Mouse (Mus musculus) gastrocnemius, postnatal 14 days (tissue): ENCODE data around the gene Tbc1d2b. TPM values are rescaled to one million over a fixed set of nuclear protein-coding genes. Genes with fewer than 3 reads are reported as not detected.

ENCODE experiments used
- DNase-seq: peaks from one replicate; pipeline ENCODE4 v3.0.0; 2021; ENCODE audit warnings: mixed read lengths
- intact Hi-C: fragments of 180-260 bp; cut with DNase I; formaldehyde crosslinking; loops from one replicate; pipeline ENCODE4 v1.15.1; 2025; ENCODE audit warnings: low total_unique reads
- total RNA-seq, 2 experiments: library from RNA; stranded (reverse); gene quantifications; 2 replicates each; pipeline ENCODE4 v1.2.3; 2021

The Tbc1d2b gene
- total RNA-seq, 2 experiments from 2014 or later: 11.3 to 13.4 TPM

DNA sequence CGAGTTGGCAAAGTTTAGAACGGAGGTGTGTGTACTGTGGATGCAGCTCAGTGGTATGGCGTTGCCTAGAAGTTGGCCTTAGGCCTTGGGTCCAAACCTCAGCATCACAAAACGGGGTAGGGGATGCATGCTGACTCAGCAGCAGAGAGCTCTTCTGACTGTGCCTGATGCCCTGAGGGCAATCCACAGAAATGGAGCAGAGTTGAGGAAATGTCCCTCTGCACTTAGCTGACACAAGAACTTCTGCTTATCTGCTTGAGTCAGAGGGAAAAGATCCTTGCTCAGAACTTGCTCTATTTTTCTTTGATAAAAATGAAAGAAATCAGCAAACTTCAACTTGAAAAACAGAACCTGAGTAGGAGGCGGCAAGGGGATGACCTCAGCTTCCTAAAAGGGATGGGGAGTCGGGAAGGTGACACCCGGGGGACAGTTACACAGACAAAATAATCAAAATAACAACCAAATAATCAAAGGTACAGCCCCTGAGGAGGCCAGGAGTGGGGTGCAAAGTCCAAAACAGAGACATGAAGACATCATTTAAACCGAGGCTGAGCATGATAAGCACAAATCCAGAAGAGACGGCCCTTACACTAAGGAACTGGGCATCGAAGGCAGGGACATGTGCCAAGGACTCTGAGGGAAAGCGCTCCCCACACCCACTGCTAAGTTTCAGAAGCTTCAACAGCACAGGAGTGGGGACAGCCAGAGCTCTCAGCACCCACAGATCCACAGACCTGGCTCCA lies 54.2 kb downstream of the Tbc1d2b start:
- intact Hi-C loops: loop anchor here (10.0 kb wide), 1 partner anchor 98 kb away; no protein-coding TSS in a partner anchor
- no peak for DNase-seq

DNA sequence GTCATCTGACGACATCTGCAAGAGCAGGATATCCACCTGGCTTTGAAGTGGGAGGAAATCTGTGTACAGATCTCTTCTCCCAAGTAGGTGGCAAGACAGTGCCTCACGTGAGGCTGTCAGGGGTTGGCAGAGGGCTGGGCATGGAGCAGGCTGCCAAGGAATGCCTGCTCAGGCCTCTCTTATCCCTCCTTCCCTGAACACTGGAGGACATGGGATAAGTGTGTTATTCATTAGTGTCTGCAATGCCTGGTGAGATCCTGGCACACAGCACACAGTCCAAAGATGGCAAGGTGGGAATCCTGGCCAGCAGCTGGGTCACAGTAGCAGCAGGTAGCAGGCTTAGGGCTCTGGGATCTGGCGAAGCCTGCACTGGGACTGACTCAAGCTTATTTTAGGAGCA lies 57.5 kb downstream of the Tbc1d2b start:
- no peak for DNase-seq
- intact Hi-C loops: loop anchor here (10.0 kb wide), 1 partner anchor 102 kb away; no protein-coding TSS in a partner anchor

DNA sequence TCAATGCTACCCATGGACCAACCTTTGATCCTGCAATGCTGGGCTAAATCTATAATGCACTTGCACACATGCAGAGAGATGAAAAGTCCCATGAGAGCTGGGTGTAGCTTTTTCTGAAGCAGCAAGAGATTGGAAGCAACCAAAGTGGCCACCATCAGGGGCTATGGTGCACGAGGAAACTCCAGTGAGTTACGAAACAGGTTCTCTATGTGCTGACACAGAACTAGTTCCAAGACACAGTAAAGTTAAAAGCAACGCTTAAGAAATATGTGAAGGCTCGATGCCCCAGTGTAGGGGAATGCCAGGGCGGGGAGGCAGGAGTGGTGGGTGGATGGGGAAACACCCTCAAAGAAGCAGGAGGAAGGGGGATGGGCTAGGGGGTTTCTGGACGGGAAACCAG lies 61.9 kb downstream of the Tbc1d2b start:
- DNase-seq: no peak
- intact Hi-C loops: no loop called here

DNA sequence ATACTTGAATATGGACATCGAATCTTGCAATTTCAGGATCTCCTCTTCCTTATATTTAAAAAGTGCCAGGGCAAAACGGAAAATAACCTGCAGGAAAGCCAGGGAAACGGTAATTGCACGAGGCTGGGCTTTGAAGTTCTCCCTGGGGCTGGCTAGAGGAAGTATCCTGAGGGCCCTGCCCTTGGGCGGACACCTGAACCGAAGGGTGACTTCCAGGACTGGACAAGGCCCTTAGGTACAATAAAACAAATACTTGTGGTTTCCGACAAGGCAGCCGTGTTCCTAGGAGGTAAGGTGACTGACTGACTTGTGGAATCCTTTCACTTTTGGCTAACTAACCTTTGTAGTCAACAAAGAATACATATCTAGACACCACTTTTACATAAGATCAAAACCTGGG lies 62.8 kb downstream of the Tbc1d2b start:
- DNase-seq: no peak
- intact Hi-C loops: loop anchor here (2.0 kb wide), 1 partner anchor 239 kb away; no protein-coding TSS in a partner anchor

DNA sequence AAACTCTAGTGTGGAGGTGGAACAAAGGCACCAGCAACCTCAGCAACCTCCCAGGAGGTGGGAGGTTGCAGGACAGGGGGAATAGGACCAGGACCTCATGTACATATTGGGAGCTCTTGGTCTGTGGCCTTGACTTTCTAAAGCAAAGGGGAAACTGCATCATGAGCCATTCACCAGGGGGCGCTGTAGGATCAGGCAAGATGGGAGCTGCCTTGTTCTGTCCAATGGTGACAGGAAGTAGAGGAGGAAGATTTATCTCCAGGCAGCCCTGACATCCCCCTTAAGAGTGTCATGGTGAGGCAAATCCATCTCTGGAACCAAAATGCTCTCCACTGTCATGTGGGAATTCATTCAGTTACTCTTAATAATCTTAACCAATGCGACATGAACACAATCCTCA lies 64.1 kb downstream of the Tbc1d2b start:
- DNase-seq: peak; percentile 85
- intact Hi-C loops: loop anchor here (2.0 kb wide), 1 partner anchor 240 kb away; no protein-coding TSS in a partner anchor

DNA sequence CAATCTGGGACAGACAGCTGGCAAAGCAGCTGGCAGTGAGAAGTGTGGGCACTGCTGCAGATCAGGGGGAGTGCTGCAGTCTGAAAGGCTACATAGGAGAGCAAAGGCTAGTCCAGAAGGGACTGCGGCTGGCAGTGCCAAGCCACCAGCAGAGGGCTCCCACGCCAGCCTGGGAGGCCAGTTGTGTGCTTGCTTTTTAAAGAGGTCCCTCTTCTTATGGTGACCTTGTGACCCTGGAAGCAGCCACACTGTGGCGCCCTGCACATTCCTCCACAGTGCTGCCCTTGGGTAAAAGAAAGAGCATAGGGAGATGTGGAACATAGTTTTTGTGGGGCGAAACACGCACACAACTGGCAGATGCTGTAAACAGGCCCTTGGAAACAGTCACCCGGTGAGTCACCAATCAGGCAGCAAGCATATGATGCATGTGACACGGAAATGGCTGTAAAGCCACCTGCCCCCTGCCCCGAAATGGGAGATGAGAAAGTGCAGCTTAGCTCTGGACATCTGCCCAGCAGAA lies 66.1 kb downstream of the Tbc1d2b start:
- intact Hi-C loops: no loop called here
- DNase-seq: no peak

DNA sequence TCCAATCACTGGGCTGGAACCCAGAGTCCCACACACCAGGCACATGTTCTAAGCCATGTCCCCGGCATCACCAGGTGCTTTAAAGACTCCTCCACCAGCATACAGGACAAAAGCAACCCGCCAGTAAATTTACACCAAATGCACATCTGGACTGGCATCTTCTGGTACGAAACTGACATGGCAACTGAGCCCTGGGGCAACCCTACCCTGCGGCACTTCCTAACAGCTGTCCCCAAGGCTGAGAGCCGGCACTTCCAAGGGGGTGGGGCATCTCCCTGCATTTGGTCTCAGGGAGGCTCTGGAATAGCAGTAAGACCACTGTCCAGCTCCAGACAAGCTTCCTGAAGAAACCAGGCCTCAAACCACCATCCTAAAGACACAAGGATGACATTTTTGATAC lies 67.4 kb downstream of the Tbc1d2b start:
- intact Hi-C loops: no loop called here
- no peak for DNase-seq

DNA sequence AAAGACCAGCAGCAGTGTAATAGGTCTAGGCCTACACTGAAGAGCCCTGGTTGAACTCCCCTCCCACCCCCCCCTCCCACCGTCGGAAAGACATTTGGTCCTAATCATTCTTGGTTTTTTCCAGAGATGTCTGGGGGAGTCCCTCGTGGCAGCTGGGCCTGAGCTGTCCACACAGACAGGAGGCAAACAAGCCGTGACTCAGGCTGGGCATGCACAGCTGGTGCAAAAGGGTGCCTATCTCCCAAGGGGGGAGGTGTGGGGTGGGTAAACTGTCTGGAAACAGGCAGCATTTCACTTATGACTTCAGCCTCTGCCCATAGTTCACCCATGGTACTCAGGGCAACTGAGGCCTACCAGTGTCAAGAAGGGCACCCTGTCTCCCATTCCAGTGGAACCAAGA lies 69.1 kb downstream of the Tbc1d2b start:
- intact Hi-C loops: no loop called here
- DNase-seq: no peak

DNA sequence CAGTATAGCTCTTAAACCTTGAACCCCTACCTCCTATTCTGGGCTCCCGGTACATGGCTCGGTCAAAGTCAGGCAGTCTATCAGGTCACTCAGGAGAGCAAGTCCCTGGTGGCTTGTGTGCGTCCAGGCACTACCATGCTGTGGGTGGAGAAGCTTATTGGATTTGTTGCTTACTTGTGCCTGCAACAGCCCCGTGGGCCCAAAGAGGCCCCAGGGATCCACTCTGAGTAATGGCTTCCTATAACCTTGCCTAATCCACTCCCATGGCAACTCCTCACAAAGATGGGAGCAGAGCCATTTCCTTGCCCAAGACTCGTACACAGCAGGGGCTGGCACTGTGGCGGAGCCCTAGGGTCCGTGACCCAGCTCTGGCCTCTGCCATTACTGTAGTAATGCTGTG lies 69.5 kb downstream of the Tbc1d2b start:
- intact Hi-C loops: no loop called here
- DNase-seq: no peak

DNA sequence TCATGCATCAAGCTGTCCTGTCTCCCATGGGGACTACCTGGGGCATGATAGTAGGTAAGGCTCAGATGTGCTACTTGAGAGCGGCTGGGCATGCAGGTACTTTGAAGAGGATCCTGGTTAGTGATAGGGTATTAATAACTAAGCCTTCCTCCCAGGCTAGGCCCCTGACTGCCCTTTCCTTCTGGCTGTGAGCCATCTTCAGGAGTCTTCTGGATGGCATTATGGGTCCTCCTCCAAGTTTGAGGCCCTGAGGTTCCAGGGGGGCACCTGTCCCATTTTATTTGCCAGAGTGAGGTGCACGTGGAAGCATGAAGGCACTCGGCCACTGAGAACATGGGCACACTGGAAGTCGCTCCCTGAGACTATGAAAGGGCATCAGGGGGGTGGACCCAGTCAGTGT lies 70.1 kb downstream of the Tbc1d2b start:
- intact Hi-C loops: no loop called here
- no peak for DNase-seq

DNA sequence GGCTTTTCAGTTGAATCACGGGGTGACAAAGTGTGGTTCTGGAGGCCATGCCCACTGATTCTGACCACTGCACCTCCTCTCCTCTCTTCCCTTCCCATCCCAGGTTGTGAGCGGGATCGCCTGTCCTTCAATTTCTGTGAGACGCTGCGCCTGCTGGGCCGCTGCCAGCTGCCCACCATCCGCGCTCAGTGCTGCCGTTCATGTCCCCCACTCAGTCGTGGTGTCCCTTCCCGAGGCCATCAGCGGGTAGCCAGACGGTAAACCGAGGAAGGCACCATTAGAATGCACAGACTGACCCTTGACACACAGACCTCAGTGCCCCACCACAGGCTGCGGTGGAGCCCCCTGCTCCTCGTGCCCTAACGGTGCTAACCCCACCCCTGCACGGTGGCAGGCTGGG lies 71.0 kb downstream of the Tbc1d2b start:
- DNase-seq: no peak
- intact Hi-C loops: no loop called here

DNA sequence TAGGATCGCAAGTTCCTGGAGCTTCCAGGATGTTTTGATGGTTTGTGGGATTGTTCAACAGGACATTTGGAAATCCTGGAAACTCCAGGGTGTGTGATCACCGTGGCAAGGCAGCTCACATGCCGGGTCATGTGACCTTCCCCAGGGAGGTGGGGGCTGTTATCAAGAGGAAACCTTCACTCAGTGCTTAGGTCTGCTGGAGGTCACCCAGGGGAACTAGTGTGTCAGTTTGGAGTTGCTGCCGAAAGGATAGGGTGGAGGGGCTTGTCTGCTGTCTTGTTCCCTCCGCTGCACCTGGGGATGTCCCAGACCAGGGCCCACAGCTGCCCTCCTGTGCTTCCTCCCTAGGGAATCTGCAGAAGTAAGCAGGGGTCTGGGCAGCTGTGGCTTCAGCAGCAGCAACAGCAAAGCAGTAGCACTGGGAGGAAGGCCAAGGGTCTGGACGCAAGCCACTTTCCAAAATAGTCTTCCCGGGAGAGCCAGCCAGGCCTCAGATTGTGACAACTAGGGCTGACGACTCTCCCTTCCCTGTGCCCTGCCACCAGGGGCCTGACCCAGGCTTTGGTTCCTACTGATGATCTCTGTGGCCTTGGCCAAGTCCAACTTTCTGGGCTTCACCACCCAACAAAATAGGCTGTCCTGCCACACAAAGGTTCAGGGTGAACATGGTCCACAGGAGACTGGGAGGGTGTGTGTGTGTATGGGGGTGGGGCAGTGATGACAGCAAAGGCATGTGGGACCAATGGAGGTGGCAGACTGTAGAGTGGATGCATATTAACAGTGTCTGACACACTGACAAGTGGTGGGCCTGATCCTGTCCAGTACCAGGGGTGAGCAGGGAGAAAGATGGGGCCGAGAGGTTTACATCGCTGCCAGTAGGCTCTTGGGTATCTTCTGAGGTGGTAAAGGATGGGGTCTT lies 71.8 kb downstream of the Tbc1d2b start:
- DNase-seq: peak; percentile 83
- intact Hi-C loops: no loop called here

DNA sequence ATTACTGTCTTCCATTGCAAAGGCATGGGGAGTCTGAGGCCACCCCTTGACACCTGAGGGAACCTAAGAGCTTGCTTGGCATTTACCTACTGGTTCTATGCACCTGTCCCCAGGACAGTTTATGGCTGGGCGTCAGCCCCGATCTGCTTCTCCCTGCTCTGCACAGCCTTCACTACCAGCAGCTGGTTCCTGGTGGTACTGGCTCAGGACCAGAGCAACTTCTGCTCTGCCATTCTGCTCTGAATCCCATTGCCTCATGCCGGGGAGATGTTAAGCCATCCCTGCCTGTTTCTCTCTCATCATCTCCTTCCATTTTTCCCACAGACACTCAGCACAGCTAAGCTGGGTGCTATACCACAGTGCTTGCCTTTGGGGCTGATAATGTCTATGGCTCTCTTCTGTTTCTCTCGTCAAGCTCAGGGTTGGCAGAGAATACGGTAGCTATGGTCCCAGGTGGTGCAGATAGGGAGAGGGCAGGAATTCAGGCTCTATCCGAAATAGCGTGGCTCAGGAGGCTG lies 72.7 kb downstream of the Tbc1d2b start:
- DNase-seq: no peak
- intact Hi-C loops: no loop called here

DNA sequence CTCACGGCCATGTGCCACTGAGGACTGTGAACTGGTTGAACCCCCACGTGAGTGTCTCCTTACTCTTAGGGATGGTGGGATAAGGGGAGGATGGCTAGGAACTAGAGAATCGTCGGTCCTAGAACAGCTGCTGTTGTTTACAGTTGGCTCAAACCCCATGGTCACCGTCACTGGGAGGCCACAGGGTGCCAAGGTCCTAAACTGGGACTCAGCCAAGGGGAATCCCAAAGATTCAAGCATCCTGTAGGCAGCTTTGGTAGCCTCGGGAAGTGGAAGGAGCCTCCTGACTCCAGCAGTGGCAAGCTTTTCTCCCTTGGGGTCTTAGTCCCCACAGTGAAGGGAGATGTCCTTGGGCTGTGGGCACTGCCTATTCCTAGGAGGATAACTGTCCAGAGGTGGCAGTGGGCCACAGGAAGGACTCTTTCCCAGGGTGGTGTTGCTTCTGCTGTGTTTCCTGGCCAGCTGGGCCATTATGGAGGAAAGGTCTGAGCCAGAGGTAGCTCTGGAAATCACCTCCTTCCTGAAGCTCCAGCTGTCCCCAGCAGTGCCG lies 73.4 kb downstream of the Tbc1d2b start:
- intact Hi-C loops: no loop called here
- no peak for DNase-seq

DNA sequence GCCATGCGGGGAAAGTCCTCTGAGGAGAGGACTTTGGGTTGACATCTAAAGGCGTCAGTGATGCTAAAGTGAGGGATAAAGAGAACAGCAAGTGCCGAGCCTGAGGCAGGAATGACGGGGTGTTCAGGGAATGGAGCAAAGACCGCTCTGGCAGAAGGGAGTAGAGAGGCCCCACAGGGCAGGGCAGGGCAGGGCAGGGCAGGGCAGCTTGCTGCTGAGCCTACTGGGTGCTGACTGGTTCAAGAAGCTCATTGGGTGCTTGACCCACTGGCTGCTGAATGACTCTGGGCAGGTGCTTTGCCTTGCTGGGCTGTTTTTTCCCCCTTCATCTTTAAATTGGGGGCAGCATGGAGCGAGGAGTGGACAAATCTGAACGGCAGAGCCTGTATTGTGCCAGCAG lies 74.3 kb downstream of the Tbc1d2b start:
- intact Hi-C loops: no loop called here

DNA sequence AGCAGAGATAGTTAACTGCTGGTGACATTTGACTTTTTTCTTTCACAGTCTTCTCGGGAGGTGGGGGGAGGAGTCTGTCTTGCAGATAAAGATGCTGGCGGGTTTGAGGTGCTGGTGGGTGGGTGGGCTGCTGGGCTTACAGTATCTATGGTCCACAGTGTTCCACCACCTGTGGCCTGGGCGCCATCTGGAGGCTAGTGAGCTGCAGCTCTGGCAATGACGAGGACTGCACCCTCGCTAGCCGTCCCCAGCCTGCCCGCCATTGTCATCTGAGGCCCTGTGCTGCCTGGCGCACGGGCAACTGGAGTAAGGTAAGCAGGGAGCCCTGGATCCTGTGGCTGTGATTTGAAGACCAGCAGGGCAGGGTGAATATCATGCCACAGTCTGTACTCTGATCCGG lies 75.6 kb downstream of the Tbc1d2b start:
- intact Hi-C loops: no loop called here
- DNase-seq: no peak

More for the DNA sequence above, 74.3 kb downstream of the Tbc1d2b start:
- DNase-seq: no peak

DNA sequence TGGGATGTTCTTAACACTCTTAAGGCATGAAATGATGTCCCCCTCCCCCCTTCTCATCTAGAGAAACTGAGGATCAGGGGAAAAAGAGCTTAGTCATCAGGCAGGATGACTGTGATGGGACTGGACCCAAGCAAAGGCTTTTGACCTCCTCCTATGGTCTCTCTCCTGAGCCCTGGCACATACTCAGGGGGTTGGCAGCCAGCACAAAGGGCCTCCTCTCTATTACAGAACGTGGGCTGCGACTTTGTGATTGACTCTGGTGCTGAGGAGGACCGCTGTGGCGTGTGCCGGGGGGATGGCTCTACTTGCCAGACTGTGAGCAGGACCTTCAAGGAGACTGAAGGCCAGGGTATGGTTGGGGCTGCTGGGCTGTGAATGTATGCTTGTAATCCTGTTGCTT lies 81.2 kb downstream of the Tbc1d2b start:
- intact Hi-C loops: no loop called here
- no peak for DNase-seq

DNA sequence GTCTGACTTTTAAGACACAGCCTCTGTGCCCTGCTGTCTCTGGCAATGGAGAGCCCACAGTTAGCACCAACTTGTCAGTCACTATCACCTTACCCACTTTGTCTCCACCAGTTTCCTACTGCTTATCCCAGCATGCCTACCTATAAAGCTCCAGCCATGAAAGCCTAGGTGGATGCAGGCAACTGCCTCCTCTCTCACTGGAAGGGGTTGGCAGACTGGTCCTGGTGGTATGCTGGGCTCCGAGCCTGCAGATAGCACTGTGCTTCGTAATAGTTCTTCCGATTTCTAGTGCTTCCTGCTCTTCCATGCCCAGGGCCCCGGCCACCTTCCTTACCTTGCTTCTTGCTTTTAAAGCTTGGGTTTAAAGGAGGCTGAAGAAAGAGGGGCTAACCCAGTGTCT lies 81.7 kb downstream of the Tbc1d2b start:
- intact Hi-C loops: no loop called here
- DNase-seq: no peak

DNA sequence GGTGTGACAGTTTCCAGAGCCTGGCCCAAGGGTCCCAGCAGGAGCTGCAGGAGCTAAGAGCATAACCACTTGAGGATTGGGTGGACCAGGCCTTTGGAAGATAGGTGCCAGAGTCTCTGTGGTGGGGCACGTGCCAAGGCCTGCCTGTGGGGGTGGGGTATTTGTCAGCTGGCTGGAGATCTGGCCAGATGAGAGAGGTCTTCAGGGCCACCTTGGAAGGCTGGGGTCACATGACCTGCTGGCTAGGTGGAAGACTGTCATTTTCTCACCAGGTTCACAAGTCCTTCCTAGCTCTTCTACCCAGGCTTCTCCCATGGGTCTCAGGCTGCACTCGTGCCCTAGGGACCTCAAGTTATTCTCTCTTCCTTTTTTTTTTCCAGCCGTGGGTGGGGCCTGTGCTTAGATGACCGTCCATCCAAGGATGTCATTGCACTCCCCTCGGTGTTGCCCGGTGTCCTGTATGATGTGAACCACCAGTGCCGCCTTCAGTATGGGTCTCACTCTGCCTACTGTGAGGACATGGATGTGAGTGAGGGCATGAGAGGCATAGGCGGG lies 85.2 kb downstream of the Tbc1d2b start:
- intact Hi-C loops: no loop called here

DNA sequence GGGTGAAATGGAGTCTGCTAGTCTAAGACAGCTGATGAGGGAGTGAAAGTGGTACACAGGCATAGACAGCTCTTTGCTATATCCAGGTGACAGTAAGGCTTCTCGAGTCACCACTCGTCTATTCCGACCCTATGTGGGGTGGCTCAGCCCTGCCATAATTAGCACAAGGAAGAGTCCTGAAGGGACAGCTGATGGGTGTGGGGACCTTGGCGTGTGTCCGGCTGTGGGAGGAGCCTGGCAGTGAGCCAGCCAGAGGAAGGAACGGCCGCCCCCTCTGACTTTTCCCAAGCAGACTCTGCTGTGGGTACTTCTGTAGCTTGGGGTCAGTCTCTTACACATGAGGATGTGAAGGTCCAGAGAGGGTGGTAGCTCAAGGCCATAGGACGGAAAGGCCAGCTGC lies 86.5 kb downstream of the Tbc1d2b start:
- intact Hi-C loops: no loop called here
- DNase-seq: peak; percentile 49

More for the DNA sequence above, 85.2 kb downstream of the Tbc1d2b start:
- no peak for DNase-seq
